Mouse (Mus musculus) olfactory bulb, adult 2 months (tissue): ENCODE results near the gene Cldn4. TPM values are rescaled to one million over a fixed set of nuclear protein-coding genes. Genes with fewer than 3 reads are reported as not detected.
"Not testable (repeated sequence)": the region's sequence is repeated elsewhere in the genome, so short reads cannot be mapped to it uniquely, and the experiment has no call there.

ENCODE experiments used
- H3K27ac ChIP-seq: fragments of 200-500 bp; 2 replicates; pipeline ENCODE4 v1.5.1; 2012; ENCODE audit warnings: low read depth, low read length; ENCODE audit not compliant: insufficient read depth
- H3K4me1 ChIP-seq: fragments of 200-500 bp; 2 replicates; pipeline ENCODE4 v1.6.1; 2012; ENCODE audit warnings: low read length; ENCODE audit not compliant: control insufficient read depth, insufficient read depth
- H3K4me3 ChIP-seq: fragments of 200-500 bp; 2 replicates; pipeline ENCODE4 v1.5.1; 2012; ENCODE audit warnings: mild to moderate bottlenecking, low read depth, low read length, moderate library complexity; ENCODE audit not compliant: insufficient read depth
- CTCF ChIP-seq: fragments of 200-500 bp; IDR thresholded peaks from 2 replicates; pipeline ENCODE4 v1.5.1; 2012; ENCODE audit warnings: low read depth, mild to moderate bottlenecking, low read length, moderate library complexity; ENCODE audit not compliant: insufficient read depth
- POLR2A ChIP-seq: fragments of 200-500 bp; IDR thresholded peaks from 2 replicates; pipeline ENCODE4 v1.6.1; 2012; ENCODE audit warnings: mild to moderate bottlenecking, low read depth, low read length, moderate library complexity; ENCODE audit not compliant: insufficient read depth
- WGBS: fragments of 180-500 bp; shearing (Covaris S2); methylation state at CpG from one replicate; pipeline ENCODE4 v1.1.7; 2018; 5-methylcytosine and 5-hydroxymethylcytosine counted together
- polyA plus RNA-seq: library from polyadenylated mRNA; stranded (reverse); fragments of >200 nt; gene quantifications from 2 replicates; pipeline ENCODE4 v1.2.4, GENCODE M21; 2012; ENCODE audit warnings: low replicate concordance; ENCODE audit not compliant: missing spikeins, insufficient read depth, insufficient read length

Gene Cldn4
- polyA plus RNA-seq, 1 experiment, result not detected

DNA sequence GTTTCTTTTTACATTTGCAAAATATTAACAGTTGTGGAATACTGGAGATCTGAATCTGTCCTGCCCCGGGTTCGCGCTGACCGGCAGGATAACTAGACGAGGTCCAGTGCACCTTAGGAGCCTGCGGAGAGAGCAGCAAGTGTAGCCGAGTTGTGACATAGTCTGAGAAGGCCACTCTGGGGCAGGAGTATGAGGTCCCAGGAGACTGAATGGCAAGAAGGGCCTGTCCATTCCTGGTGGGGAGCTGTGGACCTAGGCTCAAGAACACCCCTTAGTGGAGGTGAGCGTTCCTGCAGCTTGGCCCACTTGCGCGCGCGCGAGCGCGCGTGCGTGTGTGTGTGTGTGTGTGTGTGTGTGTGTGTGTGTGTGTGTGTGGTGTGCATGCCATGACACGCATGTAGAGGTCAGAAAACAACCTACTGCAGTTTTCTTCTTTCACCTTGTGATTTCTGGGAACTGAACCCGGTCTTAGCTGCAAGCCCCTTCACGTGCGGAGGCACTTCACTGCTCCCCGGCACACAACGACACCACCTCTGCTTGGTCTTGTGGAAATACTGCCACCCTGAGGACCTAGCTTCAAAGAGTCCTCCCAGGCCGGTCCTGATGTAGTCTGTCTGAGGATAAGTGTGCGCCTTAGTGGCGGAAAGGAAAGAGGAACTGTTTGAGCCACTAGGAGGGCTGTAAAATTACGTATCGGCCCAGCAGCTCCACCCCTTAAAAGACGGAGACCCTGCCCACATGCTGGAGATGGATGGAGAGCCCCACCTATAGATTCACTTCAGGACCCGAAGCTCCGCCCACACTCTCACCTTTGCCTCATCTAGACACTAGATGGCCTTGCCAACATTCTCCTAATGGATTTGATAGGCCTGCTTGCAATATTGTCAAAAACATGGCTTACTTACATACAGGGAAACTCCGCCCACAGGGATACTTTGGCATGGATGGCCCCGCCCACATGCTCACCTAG is 19.4 kb upstream of the Cldn4 start:
- peaks cover 6% of the 10 kb centered on the region for H3K4me1 ChIP-seq
- H3K27ac ChIP-seq, result no peak overlapping the region
- 7% methylated on average over 33 of the region's 33 CpGs for WGBS
- no peak overlapping the region for H3K4me3 ChIP-seq
- no peak for TF ChIP-seq CTCF
- no peak for TF ChIP-seq POLR2A

DNA sequence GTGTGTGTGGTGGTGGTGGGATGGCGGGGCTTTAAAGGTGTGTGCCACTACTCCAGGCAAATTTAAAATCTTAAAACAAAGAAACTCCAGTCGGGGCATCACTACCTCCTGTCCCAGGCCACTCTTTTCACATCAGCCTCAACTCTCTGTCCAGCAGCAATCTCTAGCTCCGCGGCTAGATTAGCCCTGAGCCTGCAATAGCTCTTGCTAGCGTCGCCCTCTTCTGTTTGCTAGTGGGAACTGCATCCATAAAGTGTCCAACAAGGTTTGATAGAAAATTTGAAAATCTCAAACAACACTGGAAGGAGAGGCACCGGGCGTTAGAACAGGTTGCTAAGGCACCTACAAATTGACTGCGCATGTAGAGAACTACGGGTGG is 18.7 kb upstream of the Cldn4 start:
- no peak overlapping the region for H3K27ac ChIP-seq
- H3K4me1 ChIP-seq, result peaks cover 6% of the 10 kb centered on the region
- WGBS, result 6% methylated on average over 10 of the region's 10 CpGs
- TF ChIP-seq CTCF (no peak), POLR2A (no peak)
- no peak overlapping the region for H3K4me3 ChIP-seq

DNA sequence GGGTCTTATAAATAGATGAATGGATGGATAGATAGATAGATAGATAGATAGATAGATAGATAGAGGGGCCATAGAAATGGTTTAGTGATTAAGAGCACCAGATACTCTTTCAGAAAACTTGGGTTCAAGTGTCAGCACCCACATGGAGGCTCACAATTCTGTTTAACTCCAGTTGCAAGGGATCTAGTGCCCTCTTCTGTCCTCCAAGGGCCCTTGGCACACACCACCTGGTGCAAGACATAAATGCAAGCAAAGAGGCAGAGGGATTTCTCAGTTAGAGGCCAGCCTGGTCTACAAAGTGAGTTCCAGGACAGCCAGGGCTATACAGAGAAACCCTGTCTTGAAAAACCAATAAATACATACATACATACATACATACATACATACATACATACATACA is 17.9 kb upstream of the Cldn4 start:
- H3K4me3 ChIP-seq, result not testable (repeated sequence)

DNA sequence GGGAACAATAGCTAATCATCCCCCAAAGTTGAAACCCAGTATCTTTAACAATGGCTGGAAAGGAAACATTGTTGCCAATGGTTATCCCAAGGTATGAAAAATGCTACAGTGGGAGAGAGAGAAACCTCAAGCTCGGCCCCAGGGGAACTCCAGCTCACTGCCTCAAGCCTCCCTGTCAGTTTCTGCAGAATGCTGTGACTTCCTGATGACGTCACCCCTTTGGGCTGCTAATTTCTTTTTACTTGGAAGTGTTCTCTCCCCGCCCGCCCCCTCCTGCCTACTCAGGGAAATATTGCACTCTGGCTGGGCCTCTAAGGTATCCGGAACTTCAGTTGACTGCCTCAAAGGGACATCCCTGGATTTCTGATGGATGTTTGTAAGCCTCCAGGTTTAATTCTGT is 16.8 kb upstream of the Cldn4 start:
- no peak for TF ChIP-seq CTCF
- no peak for TF ChIP-seq POLR2A
- Histone ChIP-seq H3K4me3 (no peak overlapping the region), H3K4me1 (peaks cover 6% of the 10 kb centered on the region), H3K27ac (no peak overlapping the region)
- 41% methylated on average over 5 of the region's 5 CpGs for WGBS

More for the DNA sequence above, 17.9 kb upstream of the Cldn4 start:
- H3K27ac ChIP-seq, H3K4me1 ChIP-seq: not testable (repeated sequence)

DNA sequence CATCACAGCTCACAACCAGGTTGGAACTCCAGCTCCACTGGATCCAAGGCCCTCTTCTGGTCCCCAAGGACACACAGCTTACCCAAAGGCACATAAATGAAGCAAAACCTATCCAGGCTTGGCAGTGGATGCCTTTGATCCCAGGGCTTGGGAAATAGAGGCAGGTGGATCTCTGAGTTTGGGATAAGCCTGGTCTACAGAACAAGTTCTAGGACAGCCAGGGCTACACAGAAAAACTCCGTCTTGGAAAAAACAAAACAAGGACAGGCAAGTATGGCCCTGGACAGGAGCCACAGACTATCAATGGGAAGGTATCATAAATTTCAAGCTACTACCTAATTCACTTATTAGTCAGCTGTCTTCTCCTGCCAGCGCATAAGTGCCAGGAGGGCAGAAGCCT is 14.8 kb upstream of the Cldn4 start:
- TF ChIP-seq CTCF, result no peak
- no peak for TF ChIP-seq POLR2A
- 99% methylated on average over 2 of the region's 2 CpGs for WGBS

DNA sequence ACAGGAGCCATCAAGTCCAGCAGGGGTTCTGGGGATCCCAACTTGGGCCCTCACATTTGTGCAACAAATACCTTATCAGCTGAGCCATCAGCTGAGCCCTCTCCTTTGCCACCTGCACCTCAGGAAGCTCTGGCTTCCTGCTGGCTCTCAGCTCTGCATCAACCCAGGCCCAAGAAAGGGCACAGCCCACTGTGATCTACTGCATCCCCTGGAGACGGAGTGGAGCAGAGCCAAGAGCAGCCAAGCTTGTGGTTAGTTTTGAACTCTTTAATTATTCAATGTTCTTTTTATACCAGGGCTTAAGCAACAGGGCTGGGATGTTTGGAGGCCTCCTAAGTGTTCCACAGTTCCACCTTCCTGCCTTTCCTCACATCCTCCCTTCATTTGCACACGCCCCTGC is 13.7 kb upstream of the Cldn4 start:
- Histone ChIP-seq H3K4me1 (no peaks in the 10 kb centered on the region), H3K27ac (no peak overlapping the region), H3K4me3 (no peak overlapping the region)
- no peak for TF ChIP-seq POLR2A
- TF ChIP-seq CTCF, result no peak
- WGBS, result 73% methylated on average over 2 of the region's 2 CpGs

More for the DNA sequence above, 14.8 kb upstream of the Cldn4 start:
- Histone ChIP-seq H3K4me1 (peaks cover 6% of the 10 kb centered on the region), H3K4me3 (no peak overlapping the region), H3K27ac (no peak overlapping the region)

DNA sequence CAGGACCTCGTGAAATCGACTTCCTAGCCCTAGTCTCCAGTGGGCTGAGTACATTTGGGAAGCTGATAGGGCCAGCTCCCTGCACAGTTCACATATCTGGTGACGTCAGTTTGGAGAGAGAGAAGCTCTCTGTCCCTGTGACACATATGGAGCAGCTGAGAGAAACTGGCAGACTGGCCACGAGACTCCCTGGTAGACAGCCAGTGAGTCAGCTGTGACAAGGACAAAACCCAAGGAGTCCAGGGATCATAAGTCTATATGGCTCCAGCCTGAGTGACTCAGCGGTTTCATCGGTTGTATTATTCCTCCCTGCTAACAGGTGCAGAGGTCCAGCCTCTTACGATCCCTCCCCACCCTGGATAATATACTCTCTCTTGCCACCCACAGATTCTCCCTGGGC is 12.4 kb upstream of the Cldn4 start:
- H3K4me3 ChIP-seq, result no peak overlapping the region
- TF ChIP-seq POLR2A, result no peak
- H3K27ac ChIP-seq, result no peak overlapping the region
- WGBS, result 66% methylated on average over 7 of the region's 7 CpGs
- H3K4me1 ChIP-seq, result no peaks in the 10 kb centered on the region

DNA sequence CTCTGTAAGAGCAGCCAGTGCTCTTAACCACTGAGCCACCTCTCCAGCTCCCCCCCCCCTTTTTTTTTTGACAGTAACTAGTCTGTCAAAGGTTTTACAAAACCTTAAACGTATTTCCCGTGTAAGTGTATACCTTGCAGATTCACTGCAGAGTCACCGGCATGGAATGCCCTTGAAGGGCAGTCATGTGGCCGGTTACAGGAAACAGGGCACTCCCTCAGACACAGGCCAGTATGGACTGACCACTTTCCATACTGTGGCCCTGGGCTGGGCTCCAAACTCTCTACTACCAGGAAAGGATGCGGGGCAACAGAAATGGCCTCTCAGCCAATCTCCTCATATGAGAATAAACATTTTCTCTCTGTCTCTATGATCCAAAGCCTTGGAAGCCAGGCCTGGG is 8.8 kb upstream of the Cldn4 start:
- WGBS, result 90% methylated on average over 5 of the region's 5 CpGs
- no peaks in the 10 kb centered on the region for H3K4me1 ChIP-seq
- H3K4me3 ChIP-seq, result no peak overlapping the region
- TF ChIP-seq CTCF (no peak), POLR2A (no peak)
- no peak overlapping the region for H3K27ac ChIP-seq

DNA sequence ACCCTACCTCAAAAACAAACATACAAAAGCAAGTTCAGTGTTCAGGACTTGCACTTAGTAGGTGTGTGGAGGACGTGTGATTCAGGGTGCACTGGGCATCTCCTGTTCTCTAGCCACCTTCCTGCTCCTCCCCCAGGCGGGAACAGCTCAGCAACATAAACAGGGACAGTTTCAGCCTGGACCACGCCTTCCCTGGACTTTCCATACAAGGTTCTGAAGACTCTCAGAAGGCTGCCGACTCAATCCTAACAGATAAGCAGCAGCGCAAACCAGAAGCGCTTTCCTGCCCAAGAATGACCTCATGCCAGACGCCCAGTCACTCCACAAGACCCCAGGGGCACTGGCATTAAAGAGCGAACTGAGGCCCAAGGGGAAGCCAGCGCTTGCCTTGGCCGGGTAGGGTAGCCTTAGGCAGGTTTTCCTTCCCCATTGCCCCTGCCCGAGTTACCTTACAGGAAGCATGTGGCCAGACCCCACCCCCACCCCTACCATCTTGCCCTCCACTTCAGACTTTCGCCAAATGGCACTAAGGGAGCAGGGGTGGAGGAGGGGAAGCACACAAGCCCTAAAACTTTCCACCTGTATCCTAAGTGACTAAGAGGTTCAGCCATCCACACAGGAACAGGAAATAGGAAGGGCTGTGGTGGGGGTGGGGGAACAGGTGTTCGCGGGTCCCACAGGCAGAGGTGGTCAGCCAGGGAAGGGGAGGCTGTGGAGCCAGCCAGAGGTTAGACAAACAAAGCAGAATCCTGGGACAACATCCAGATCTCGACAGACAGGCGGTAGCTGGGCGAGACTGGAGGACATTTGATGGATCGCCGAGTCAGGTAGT is 4.5 kb upstream of the Cldn4 start:
- no peak for TF ChIP-seq POLR2A
- TF ChIP-seq CTCF, result no peak
- WGBS, result 49% methylated on average over 19 of the region's 19 CpGs
- no peak overlapping the region for H3K4me3 ChIP-seq
- no peak overlapping the region for H3K27ac ChIP-seq
- H3K4me1 ChIP-seq, result peaks cover 7% of the 10 kb centered on the region; the same call in 1 of the 2 replicates
